Mouse (Mus musculus) embryonic fibroblast, embryonic 13.5 days (primary cell): ENCODE data around the gene Mst1.
A peak's percentile ranks its signal among the peaks of the same experiment; 100 is the strongest.

ENCODE experiments used
- CTCF ChIP-seq: IDR thresholded peaks from 2 replicates; pipeline ENCODE4 v1.5.1; 2011; ENCODE audit warnings: mild to moderate bottlenecking, control low read depth, low read length, moderate library complexity, borderline replicate concordance; ENCODE audit not compliant: insufficient read depth
- POLR2A ChIP-seq: IDR thresholded peaks from 2 replicates; pipeline ENCODE4 v1.6.1; 2011; ENCODE audit warnings: low read depth, mild to moderate bottlenecking, control low read depth, low read length, moderate library complexity

- peak; percentile 65; the same call in 1 of the 2 replicates for TF ChIP-seq CTCF
- TF ChIP-seq POLR2A: no peak
Observed at GRCm38 (mm10) chr9:108095518-108095917, 15.3 kb downstream of the Mst1 start.
